Mouse (Mus musculus) heart, adult 2 months (tissue): ENCODE data around the gene Zfp511.

Experiments used
- CTCF ChIP-seq: fragments of 200-600 bp; IDR thresholded peaks from 2 replicates; pipeline ENCODE4 v1.8.1; 2022; ENCODE audit warnings: antibody characterized with exemption, mild to moderate bottlenecking, moderate library complexity
- POLR2A ChIP-seq: fragments of 200-500 bp; IDR thresholded peaks from 2 replicates; pipeline ENCODE4 v1.6.1; 2011; ENCODE audit warnings: mild to moderate bottlenecking, low read depth, low read length, control low read depth; ENCODE audit not compliant: insufficient read depth

DNA sequence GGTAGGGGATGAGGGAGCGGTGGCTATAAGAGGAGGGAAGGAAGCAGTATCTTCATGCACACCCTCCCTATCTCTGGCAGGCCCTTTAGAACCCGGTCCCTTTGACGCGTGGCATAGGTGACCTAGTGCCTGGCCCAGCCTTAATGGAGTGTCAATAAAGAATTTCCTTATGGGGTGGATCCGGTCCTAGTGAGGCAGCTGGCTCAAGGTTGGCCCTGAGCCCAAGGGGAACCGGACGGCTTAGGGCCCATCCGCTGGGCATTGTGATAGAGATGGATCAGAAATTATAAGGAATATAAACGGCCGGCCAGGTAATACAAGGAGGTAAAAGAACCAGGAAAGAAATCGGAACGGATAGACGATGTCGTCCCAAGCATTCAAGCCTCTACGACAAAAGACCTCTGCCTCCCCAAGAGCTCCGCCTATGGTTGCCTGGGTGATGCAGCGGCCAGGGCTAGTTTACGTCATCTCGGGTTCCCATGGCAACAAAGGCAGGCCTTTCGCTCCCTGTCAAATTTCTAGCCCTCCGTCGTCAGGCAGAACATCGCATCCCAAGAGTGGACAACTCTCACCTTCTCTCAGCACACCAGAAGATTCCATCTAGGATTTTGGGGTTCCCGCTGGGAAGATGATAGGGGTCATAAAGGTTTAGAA, 44.4 kb downstream of the Zfp511 start:
- TF ChIP-seq CTCF (no peak), POLR2A (no peak)
